Mouse (Mus musculus): ENCODE measurements around the gene Satb1.

DNA sequence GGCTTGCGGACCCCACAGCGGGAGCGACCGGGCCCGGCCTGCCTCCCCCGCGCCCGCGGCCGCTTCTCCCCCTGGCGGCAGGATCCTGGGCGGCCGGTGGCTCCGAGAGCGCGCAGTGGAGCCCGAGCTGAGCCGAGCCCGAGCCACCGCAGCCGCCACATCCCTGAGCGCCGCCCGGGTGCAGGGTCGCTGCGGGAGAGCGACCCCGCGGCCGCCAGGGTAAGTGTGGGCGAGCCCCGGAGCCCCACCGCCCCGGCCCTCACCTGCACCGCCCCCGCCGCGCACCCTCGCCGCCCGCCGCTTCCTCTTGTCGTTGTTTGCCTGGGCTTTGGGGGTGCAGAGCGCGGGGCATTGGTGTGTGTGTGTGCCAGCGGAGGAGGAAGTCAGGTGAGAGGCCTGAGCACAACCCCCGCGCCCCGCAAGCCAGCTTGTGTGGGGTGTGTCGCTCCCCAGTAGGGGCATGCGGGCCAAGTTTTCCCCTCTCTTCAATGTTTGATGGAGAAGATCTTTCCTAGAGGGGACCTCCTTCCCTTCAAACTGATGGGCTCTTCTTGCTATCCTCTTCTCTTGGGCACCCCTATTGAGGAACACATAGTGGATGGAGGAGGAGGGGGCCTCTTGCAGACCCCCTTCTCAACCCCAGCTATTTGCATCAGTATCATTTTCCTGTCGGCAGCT is at the start of gene Satb1:
- TF ChIP-seq CTCF (IDR thresholded peaks at IDR 0.05; ENCODE audit: extremely low read depth, insufficient read depth, insufficient read length, insufficient replicate concordance) = peak; percentile 23; the same call in 1 of the 2 replicates
- TF ChIP-seq POLR2A (IDR thresholded peaks at IDR 0.05; ENCODE audit: low read depth, low read length) = no peak; the same call in none of the 2 replicates
